Mouse (Mus musculus): ENCODE data around the gene Togaram2. TPM values are rescaled to one million over a fixed set of nuclear protein-coding genes. Genes with fewer than 3 reads are reported as not detected.

Togaram2 gene
- polyA plus RNA-seq, 1 experiment from 2014 or later = 0.14 TPM

DNA sequence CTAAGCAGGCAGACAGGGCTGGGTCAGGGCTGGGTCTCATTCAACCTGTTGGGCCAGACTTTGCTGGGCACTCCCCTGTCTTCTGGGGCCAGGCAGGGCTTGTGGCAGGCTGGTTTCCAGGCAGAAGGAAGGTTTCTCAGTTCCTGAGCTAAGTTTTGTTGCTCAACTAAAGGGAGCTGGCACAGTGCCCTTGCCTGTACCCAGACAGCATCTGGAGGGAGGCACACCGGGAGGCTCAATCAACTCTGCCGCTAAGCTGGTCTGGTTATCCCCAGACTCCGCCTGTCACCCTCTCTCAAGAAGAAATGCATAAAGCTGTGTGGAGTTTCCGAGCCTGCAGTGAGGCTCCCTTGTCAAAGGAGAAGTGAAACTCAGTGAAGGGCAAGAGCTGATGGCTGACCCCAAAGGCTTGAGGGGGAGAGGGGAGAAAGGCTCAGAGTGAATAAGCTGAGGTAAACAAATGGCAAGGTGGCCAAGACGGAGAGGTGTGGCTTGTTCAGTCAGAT is 11.1 kb downstream of the Togaram2 start:
- Histone ChIP-seq H3K9me3 (no peaks in the 10 kb centered on the region), H3K4me1 (0 out of 2 replicates have a peak, but pooled peaks cover 4% of the 10 kb centered on the region), H3K36me3 (no peaks in the 10 kb centered on the region), H3K4me2 (replicated peaks) (no peak overlapping the region), H3K27me3 (0 out of 2 replicates have a peak, but pooled peaks cover 6% of the 10 kb centered on the region), H3K27ac (replicated peaks) (no peak overlapping the region), H3K9ac (replicated peaks) (no peak overlapping the region), H3K4me3 (no peak overlapping the region)
- no peak for ATAC-seq (ENCODE audit: low FRiP score, low read depth)
- 58% methylated on average over 5 of the region's 5 CpGs for WGBS

DNA sequence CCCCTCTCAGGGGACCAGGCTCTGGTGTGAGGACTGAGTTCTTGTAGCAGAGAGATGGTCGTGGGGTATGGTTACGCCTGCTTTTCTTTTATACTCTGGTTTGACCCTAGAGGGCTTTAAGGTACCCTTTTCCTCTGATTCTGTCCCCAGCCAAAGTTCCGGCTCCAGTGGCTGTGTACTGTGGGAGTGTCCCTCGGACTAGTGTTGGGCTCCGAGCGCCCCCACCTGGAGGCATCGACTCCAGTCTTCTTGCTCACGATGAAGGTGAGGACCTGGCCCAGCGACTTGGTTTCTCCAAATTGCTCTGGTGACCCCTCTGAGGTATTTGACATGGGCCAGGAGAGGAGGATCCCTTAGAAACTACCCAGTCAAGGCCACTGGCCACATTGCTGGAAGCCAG is 14.4 kb downstream of the Togaram2 start:
- no peaks in the 10 kb centered on the region for H3K9me3 ChIP-seq
- no peak overlapping the region for H3K9ac ChIP-seq (replicated peaks)
- H3K4me1 ChIP-seq = 0 out of 2 replicates have a peak, but pooled peaks cover 8% of the 10 kb centered on the region
- ATAC-seq (ENCODE audit: low FRiP score, low read depth) = no peak
- no peak overlapping the region for H3K27ac ChIP-seq (replicated peaks)
- no peak overlapping the region for H3K4me3 ChIP-seq
- H3K4me2 ChIP-seq (replicated peaks) = no peak overlapping the region
- no peaks in the 10 kb centered on the region for H3K36me3 ChIP-seq
- WGBS = 69% methylated on average over 9 of the region's 9 CpGs
- H3K27me3 ChIP-seq = 0 out of 2 replicates have a peak, but pooled peaks cover 6% of the 10 kb centered on the region

DNA sequence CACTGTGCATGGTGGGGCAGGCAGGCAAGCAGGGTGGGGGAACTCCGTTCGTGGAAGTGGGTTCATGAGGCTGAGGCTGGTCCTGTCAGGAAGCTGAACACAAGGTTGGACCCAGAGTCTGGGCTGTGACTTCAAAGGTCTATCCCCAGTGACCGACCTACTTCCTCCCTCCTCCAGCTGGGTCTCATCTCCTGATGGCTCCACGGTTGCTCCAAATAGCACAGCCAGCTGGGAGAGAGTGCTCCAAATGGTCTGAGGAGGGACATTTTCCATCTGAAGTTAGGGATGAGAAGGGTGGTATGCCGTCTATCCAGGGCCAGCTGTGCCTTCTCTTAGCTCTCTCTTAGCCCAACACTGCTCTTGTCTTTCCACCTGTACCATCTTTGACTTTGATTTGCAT is 16.8 kb downstream of the Togaram2 start:
- no peaks in the 10 kb centered on the region for H3K9me3 ChIP-seq
- H3K27me3 ChIP-seq = 0 out of 2 replicates have a peak, but pooled peaks cover 6% of the 10 kb centered on the region
- no peak overlapping the region for H3K4me3 ChIP-seq
- ATAC-seq (ENCODE audit: low FRiP score, low read depth) = no peak
- WGBS = 84% methylated on average over 5 of the region's 5 CpGs
- no peak overlapping the region for H3K4me2 ChIP-seq (replicated peaks)
- H3K4me1 ChIP-seq = peaks cover 9% of the 10 kb centered on the region
- no peaks in the 10 kb centered on the region for H3K36me3 ChIP-seq
- H3K27ac ChIP-seq (replicated peaks) = no peak overlapping the region
- H3K9ac ChIP-seq (replicated peaks) = no peak overlapping the region

GRCm38 (mm10) chr17:71691361-71691875 is 18.4 kb downstream of the Togaram2 start:
- Histone ChIP-seq H3K9me3 (no peaks in the 10 kb centered on the region), H3K4me2 (replicated peaks) (no peak overlapping the region), H3K27ac (replicated peaks) (no peak overlapping the region), H3K4me3 (no peak overlapping the region), H3K27me3 (0 out of 2 replicates have a peak, but pooled peaks cover 6% of the 10 kb centered on the region), H3K36me3 (no peaks in the 10 kb centered on the region), H3K9ac (replicated peaks) (no peak overlapping the region), H3K4me1 (peaks cover 9% of the 10 kb centered on the region)
- no peak for ATAC-seq (ENCODE audit: low FRiP score, low read depth)
- WGBS = 76% methylated on average over 11 of the region's 11 CpGs

DNA sequence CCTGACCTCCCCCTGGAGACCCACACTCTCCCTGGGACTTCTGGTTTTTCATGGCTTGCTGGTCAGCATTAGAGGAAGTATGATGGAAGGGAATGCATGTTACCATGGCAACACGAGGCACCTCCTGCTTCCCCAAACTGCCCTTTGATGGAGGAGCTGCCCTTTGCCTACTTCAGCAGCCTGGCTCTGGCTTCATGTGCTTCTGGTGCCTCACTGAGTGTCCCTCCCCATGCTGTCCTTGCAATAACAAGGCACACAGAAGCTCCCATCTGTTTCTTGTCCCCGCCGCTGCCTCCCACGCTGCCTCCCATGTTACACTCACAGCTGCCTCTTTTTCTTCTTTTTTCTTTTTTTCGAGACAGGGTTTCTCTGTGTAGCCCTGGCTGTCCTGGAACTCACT is 20.3 kb downstream of the Togaram2 start:
- Histone ChIP-seq H3K27me3 (no peaks in the 10 kb centered on the region), H3K4me3 (no peak overlapping the region), H3K4me2 (replicated peaks) (no peak overlapping the region), H3K27ac (replicated peaks) (no peak overlapping the region), H3K4me1 (peaks cover 9% of the 10 kb centered on the region), H3K9me3 (no peaks in the 10 kb centered on the region), H3K9ac (replicated peaks) (no peak overlapping the region), H3K36me3 (no peaks in the 10 kb centered on the region)
- ATAC-seq (ENCODE audit: low FRiP score, low read depth) = no peak
- WGBS = 44% methylated on average over 5 of the region's 5 CpGs

GRCm38 (mm10) chr17:71693780-71694179 is 20.7 kb downstream of the Togaram2 start:
- Histone ChIP-seq H3K36me3 (no peaks in the 10 kb centered on the region), H3K4me1 (peaks cover 9% of the 10 kb centered on the region), H3K9me3 (no peaks in the 10 kb centered on the region), H3K4me2 (replicated peaks) (no peak overlapping the region), H3K4me3 (no peak overlapping the region), H3K27ac (replicated peaks) (no peak overlapping the region), H3K9ac (replicated peaks) (no peak overlapping the region), H3K27me3 (no peaks in the 10 kb centered on the region)
- WGBS = 48% methylated on average over 8 of the region's 8 CpGs
- ATAC-seq (ENCODE audit: low FRiP score, low read depth) = no peak

- H3K4me1 ChIP-seq = peaks cover 9% of the 10 kb centered on the region
- 93% methylated on average over 8 of the region's 8 CpGs for WGBS
- H3K36me3 ChIP-seq = no peaks in the 10 kb centered on the region
- H3K27ac ChIP-seq (replicated peaks) = no peak overlapping the region
- H3K9me3 ChIP-seq = no peaks in the 10 kb centered on the region
- H3K4me3 ChIP-seq = no peak overlapping the region
- no peak overlapping the region for H3K4me2 ChIP-seq (replicated peaks)
- no peak for ATAC-seq (ENCODE audit: low FRiP score, low read depth)
- no peak overlapping the region for H3K9ac ChIP-seq (replicated peaks)
- no peaks in the 10 kb centered on the region for H3K27me3 ChIP-seq
Measured at GRCm38 (mm10) chr17:71695151-71695550, 22.1 kb downstream of the Togaram2 start.

DNA sequence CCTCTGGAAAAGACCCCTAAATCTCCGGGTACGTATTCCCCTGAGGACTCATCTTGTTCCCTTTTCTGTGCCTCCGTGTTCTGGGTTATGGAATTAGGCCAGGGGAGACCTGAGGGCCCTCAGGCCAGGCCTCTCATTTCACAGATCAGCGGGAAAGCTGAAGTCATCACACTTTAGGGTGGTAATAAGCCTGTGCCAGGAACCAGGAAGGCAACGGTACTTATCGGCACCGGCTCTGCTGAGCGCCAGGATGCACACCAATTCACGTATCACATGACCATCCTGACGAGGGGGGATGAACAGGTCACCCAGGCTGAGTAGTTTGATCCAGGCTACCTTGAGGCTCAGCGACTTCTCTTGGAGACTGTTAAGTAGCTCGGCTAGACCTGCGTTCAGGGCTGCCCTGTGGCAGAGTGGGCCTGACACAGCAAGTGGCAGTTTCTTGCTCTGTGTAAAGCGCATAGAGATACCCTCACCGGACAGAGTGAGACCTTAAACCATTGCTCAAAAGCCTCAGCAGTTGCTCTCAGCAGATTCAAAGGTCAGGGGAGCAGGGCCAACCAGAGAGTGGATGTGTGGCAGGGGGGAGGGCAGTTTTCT is 22.8 kb downstream of the Togaram2 start:
- H3K27me3 ChIP-seq = no peaks in the 10 kb centered on the region
- no peak overlapping the region for H3K4me3 ChIP-seq
- no peak overlapping the region for H3K4me2 ChIP-seq (replicated peaks)
- WGBS = 82% methylated on average over 15 of the region's 15 CpGs
- H3K9ac ChIP-seq (replicated peaks) = no peak overlapping the region
- H3K36me3 ChIP-seq = no peaks in the 10 kb centered on the region
- peaks cover 9% of the 10 kb centered on the region for H3K4me1 ChIP-seq
- H3K9me3 ChIP-seq = no peaks in the 10 kb centered on the region
- ATAC-seq (ENCODE audit: low FRiP score, low read depth) = no peak
- H3K27ac ChIP-seq (replicated peaks) = no peak overlapping the region

- Histone ChIP-seq H3K27ac (replicated peaks) (no peak overlapping the region), H3K9ac (replicated peaks) (no peak overlapping the region), H3K36me3 (no peaks in the 10 kb centered on the region), H3K27me3 (no peaks in the 10 kb centered on the region), H3K4me2 (replicated peaks) (no peak overlapping the region), H3K9me3 (no peaks in the 10 kb centered on the region), H3K4me1 (peaks cover 6% of the 10 kb centered on the region), H3K4me3 (no peak overlapping the region)
- no peak for ATAC-seq (ENCODE audit: low FRiP score, low read depth)
- 92% methylated on average over 5 of the region's 5 CpGs for WGBS
Measured at GRCm38 (mm10) chr17:71696396-71696795, 23.3 kb downstream of the Togaram2 start.

DNA sequence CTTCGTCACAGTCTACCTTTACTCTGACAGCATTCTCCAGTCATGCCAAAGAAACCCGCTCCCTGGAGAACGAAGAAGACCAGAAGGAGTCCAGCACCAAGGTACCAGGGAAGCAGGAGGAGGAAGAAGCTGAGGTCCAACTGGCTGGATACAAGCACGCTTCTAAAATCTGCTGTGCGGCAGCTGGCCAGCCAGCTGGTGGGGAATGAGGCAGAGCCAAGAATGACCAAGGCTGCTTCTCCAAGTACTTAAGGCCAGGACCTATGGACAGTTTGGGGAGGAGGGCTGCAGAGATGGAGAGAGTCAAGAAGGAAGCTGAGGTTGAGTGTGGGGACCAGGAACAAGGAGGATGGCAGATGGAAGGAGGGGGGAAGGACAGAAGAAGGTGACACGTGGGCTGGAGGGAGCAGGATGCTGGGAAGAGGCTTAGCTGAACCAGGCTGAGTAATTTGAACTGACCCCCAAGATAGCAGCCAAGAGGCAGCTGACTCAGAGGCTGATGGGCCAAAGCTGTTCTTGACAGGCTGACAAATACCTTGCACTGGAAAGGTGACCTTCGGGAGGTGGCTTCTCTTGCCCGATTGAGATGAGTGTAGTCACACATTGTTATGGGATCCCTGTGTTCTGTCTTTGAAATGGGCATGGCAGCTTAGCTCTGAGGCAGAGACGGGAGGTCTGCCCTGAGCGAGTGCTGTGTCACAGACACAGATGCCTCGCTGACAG is 25.0 kb downstream of the Togaram2 start:
- WGBS = 83% methylated on average over 11 of the region's 11 CpGs
- Histone ChIP-seq H3K9me3 (no peaks in the 10 kb centered on the region), H3K27ac (replicated peaks) (no peak overlapping the region), H3K4me1 (peaks cover 3% of the 10 kb centered on the region), H3K9ac (replicated peaks) (no peak overlapping the region), H3K4me3 (no peak overlapping the region), H3K4me2 (replicated peaks) (no peak overlapping the region), H3K36me3 (no peaks in the 10 kb centered on the region), H3K27me3 (no peaks in the 10 kb centered on the region)
- ATAC-seq (ENCODE audit: low FRiP score, low read depth) = no peak

GRCm38 (mm10) chr17:71698619-71698956 is 25.5 kb downstream of the Togaram2 start:
- WGBS = 92% methylated on average over 11 of the region's 11 CpGs
- no peak overlapping the region for H3K27ac ChIP-seq (replicated peaks)
- no peak overlapping the region for H3K9ac ChIP-seq (replicated peaks)
- H3K9me3 ChIP-seq = no peaks in the 10 kb centered on the region
- no peaks in the 10 kb centered on the region for H3K36me3 ChIP-seq
- H3K4me2 ChIP-seq (replicated peaks) = no peak overlapping the region
- ATAC-seq (ENCODE audit: low FRiP score, low read depth) = no peak
- no peak overlapping the region for H3K4me3 ChIP-seq
- no peaks in the 10 kb centered on the region for H3K27me3 ChIP-seq
- H3K4me1 ChIP-seq = no peaks in the 10 kb centered on the region

- Histone ChIP-seq H3K4me2 (replicated peaks) (no peak overlapping the region), H3K36me3 (no peaks in the 10 kb centered on the region), H3K27me3 (no peaks in the 10 kb centered on the region), H3K27ac (replicated peaks) (no peak overlapping the region), H3K9ac (replicated peaks) (no peak overlapping the region), H3K4me3 (no peak overlapping the region), H3K9me3 (0 out of 2 replicates have a peak, but pooled peaks cover 6% of the 10 kb centered on the region), H3K4me1 (no peaks in the 10 kb centered on the region)
- no peak for ATAC-seq (ENCODE audit: low FRiP score, low read depth)
- WGBS = 63% methylated on average over 1 of the region's 1 CpGs
Measured at GRCm38 (mm10) chr17:71705113-71705512, 32.1 kb downstream of the Togaram2 start.

Measured in midbrain, embryonic 12.5 days (tissue).